Mouse (Mus musculus) cortical plate, adult 2 months (tissue): ENCODE measurements around the gene Trim72. TPM values are rescaled to one million over a fixed set of nuclear protein-coding genes. Genes with fewer than 3 reads are reported as not detected.
"Not testable (repeated sequence)": the region's sequence is repeated elsewhere in the genome, so short reads cannot be mapped to it uniquely, and the experiment has no call there.

ENCODE experiments used
- H3K27ac ChIP-seq: fragments of 200-500 bp; 2 replicates; pipeline ENCODE4 v1.5.1; 2012; ENCODE audit warnings: low read length, control low read depth, inconsistent platforms; ENCODE audit not compliant: insufficient read depth
- H3K4me1 ChIP-seq: fragments of 200-500 bp; 2 replicates; pipeline ENCODE4 v1.6.1; 2011; ENCODE audit warnings: low read length; ENCODE audit not compliant: control insufficient read depth, insufficient read depth
- H3K4me3 ChIP-seq: fragments of 200-500 bp; 2 replicates; pipeline ENCODE4 v1.5.1; 2011; ENCODE audit warnings: mild to moderate bottlenecking, low read length, control low read depth; ENCODE audit not compliant: insufficient read depth
- CTCF ChIP-seq: fragments of 200-500 bp; IDR thresholded peaks from 2 replicates; pipeline ENCODE4 v1.5.1; 2011; ENCODE audit warnings: mild to moderate bottlenecking, control low read depth, low read length; ENCODE audit not compliant: insufficient read depth; ENCODE audit errors: extremely low read depth
- POLR2A ChIP-seq: fragments of 200-500 bp; IDR thresholded peaks from 2 replicates; pipeline ENCODE4 v1.6.1; 2011; ENCODE audit warnings: mild to moderate bottlenecking, low read length, control low read depth; ENCODE audit not compliant: insufficient read depth; ENCODE audit errors: extremely low read depth
- polyA plus RNA-seq: library from polyadenylated mRNA; depleted of rRNA; stranded (reverse); fragments of >200 nt; gene quantifications from 2 replicates; pipeline ENCODE4 v1.2.3, GENCODE M21; 2012

Gene Trim72
- polyA plus RNA-seq, 1 experiment: 1.7 TPM

DNA sequence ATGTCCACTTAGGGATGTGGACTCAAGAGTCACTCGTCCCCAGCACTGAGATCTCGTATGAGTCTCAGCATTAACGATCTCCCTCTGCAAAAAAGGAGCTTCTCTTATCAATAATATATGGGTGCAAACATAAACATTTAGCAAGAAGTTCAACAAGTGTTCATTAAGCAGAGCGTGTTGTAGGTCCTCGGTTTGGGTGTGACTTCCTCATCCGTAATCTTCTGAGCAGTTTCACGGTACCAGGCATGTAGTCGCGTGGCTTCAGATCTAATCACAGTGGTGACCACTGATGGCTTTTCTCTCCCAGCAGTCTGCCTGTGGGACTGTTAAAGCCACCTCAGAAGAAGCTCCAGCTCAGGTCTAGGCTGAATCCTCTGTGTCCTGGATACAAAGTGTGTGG lies 20.6 kb downstream of the Trim72 start:
- Histone ChIP-seq H3K27ac (no peak overlapping the region), H3K4me1 (no peaks in the 10 kb centered on the region), H3K4me3 (no peak overlapping the region)
- TF ChIP-seq POLR2A (no peak), CTCF (no peak)

DNA sequence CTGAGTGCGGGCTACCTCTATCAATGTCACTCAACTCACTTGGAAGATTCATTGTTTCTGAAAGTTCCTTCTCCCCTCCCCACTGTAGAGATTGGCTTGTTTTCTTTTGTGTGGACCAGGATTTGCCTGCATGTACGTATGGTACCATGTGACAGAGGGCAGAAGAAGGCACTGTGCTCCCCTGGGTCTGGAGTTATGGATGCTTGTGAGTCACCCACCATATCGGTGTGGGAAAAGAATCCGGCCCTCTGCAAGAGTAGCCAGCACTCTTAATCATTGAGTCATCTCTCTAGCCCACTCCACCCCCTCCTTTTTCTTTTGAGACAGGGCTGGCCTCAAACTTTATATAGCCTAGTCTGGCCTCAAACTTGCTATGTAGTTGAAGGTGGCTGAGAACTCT lies 21.2 kb downstream of the Trim72 start:
- Histone ChIP-seq H3K4me3 (no peak overlapping the region), H3K27ac (no peak overlapping the region), H3K4me1 (no peaks in the 10 kb centered on the region)
- TF ChIP-seq POLR2A (no peak), CTCF (no peak)

DNA sequence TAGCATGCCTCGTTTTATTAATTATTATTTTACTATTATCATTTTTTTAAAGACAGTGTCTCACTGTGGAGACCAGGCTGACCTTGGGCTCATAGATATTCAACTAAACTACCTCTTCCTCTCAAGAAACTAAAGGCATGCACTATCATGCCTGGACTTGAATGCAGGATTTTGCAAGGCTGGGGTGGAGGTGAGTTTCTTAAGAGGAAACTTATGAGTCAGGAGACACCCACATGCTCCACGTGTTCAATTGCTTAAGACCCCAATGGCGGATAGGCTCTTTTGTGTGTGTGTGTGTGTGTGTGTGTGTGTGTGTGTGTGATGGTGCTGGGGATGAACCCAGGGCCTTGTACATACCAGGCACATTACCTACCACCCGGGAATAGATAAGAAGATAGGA lies 21.6 kb downstream of the Trim72 start:
- Histone ChIP-seq H3K4me3 (no peak overlapping the region), H3K27ac (no peak overlapping the region), H3K4me1 (no peaks in the 10 kb centered on the region)
- no peak for TF ChIP-seq POLR2A
- no peak for TF ChIP-seq CTCF

DNA sequence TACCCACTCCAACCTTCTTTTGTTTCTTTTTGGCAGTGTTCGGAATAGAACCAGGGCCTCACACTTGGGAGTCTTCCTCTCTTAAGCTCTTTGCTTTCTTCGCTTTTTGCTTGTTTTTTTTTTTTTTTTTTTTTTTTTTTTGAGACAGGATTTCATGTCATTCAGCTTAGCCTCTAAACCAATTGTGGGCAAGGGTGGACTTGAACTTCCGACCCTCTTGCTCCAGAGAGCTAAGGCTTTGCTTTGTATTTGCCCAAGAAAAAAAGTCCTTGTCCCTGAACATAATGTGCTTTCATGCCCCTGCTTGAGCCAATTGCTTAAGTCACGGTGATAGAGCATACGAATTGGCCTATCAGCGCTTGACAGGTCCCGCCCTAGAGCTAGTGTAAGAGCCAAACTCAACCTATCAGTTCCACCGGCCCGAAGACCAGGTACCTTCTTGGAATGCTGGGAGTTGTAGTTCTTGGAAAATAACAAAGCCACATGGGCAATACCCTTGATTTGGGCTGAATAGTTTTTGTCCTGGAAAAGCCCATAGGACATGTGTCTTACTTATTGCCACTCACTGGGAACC lies 27.7 kb downstream of the Trim72 start:
- H3K4me1 ChIP-seq: no peaks in the 10 kb centered on the region
- TF ChIP-seq CTCF: no peak
- no peak for TF ChIP-seq POLR2A

DNA sequence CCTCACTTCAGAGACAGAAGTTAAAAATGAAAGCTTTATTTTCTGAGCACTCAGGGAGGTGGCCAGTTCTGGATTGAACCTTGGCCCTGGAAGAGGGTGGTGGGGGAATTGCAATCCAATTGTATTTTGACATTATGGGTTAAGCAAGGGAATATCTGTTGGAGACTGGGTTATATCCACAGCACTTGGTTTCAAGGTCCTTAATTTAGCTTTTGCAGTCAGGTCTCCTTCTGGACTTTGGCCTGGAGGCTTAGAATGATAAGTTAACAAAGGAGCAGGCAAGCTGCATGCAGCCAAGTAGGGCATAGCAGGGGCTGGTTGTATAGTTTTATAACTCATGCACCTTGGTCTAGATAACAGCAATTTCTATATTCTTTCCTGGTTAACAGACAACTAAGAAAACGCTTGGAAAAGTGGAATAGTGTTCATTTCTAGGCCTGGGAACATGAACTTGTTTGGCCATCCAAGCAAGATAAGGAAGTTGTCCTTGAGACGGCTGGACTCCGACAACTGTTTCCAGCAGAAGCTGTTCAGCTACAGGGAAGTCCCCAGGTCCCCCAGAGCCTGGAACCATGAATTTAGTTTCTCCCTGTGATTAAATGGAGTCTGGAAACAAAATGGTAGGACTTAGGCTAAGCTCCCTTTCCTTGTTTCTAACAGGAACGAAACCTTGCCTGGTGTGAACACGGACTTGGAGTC lies 28.7 kb downstream of the Trim72 start:
- TF ChIP-seq CTCF (no peak), POLR2A (no peak)
- no peak overlapping the region for H3K4me3 ChIP-seq

More for the DNA sequence above, 27.7 kb downstream of the Trim72 start:
- Histone ChIP-seq H3K4me3 (no peak overlapping the region), H3K27ac (no peak overlapping the region)

DNA sequence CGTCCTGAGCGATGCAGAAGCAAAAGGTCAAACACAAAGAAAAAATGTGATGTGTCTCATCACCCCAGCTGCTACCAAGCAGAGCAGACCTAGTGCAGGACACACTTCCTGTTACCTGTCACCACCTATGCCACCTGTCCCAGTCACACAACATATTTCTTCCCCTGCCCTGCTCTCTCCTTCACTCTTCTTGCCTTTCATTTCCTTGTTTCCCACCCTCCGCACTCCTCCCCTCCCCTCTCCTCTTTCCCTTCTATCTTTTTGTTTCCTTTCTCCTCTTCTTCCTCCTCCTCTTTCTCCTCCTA lies 29.2 kb downstream of the Trim72 start:
- TF ChIP-seq CTCF (no peak), POLR2A (no peak)
- Histone ChIP-seq H3K4me3 (no peak overlapping the region), H3K4me1 (no peaks in the 10 kb centered on the region), H3K27ac (no peak overlapping the region)

More for the DNA sequence above, 28.7 kb downstream of the Trim72 start:
- H3K4me1 ChIP-seq: no peaks in the 10 kb centered on the region
- no peak overlapping the region for H3K27ac ChIP-seq

DNA sequence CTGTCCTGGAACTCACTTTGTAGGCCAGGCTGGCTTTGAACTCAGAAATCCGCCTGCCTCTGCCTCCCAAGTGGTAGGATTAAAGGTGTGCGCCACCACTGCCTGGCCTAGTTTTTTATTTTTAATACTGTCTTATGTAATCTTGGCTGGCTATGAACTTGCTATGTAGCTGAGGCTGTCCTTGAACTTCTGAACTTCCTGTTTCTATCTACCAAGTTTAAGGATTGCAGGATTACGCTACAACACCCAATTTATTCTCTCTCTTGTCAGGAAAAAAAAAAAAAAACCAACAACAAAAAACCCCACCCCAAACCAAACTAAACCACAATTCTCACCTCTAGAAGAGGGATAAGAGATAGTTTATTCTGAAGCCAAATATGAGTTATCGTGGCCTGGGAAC lies 29.9 kb downstream of the Trim72 start:
- TF ChIP-seq CTCF (no peak), POLR2A (no peak)
- Histone ChIP-seq H3K27ac (no peak overlapping the region), H3K4me1 (no peaks in the 10 kb centered on the region), H3K4me3 (no peak overlapping the region)

DNA sequence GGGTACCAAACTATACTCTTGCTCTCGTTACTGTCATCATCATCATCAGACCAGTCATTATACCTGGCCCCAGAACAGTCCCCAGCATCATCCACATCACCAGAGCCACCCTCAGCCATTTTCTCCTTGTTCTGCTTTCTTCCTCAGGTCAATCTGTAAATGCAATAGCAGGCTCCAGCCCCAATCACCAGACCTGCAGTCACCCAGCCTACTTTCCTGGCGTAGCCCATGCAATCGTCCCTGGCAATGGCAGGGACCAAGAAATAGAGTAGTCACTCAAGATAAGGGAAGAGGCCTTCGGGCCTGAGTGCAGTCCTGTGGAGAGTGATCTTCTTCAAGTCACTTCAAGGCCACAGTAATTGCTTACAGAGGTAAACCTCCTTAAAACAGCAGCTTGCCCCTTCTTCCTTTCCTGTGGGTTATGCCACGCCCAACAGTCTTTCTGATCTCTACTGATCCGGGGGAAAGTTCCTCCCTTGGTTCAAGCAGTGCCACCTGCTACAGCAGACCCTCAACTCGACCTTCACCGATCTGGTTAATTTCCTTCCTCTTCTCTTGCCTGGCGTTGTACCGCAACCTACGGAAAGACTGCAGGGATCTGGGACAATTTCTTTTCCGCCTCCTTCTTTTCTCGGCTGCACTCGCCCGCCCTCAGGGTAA lies 38.5 kb downstream of the Trim72 start:
- not testable (repeated sequence) for H3K4me1 ChIP-seq, H3K27ac ChIP-seq, H3K4me3 ChIP-seq

DNA sequence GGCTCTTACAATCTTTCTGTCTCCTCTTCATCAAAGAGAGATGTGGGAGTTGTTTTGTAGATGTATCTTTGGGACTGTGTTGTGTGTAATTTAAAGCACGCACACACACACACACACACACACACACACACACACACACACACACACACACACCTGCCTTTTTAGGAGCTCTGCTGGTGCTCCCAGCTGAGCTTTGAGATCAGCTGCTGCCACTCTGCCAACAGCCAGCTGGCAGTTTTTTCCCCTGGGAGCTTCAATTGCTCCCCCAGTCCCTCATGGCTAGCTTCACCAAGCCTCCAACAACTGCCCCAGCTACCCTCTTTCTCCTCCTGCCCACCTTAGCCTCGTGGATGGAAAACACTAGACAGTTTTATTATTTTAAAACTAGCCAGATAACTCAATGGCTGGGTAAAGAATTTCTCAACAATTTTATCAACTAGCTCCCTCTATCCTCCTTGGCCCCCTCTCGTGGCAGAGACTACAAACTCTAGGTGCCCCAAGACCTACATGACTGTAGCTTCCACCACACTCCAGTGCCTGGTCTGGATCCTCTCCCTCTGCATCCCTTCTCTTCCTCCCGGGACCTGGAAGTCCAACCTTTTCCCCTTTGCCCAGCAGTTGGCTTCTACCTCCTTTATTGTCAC lies 40.5 kb downstream of the Trim72 start:
- no peak overlapping the region for H3K27ac ChIP-seq
- no peaks in the 10 kb centered on the region for H3K4me1 ChIP-seq
- TF ChIP-seq CTCF (no peak), POLR2A (no peak)
- no peak overlapping the region for H3K4me3 ChIP-seq

DNA sequence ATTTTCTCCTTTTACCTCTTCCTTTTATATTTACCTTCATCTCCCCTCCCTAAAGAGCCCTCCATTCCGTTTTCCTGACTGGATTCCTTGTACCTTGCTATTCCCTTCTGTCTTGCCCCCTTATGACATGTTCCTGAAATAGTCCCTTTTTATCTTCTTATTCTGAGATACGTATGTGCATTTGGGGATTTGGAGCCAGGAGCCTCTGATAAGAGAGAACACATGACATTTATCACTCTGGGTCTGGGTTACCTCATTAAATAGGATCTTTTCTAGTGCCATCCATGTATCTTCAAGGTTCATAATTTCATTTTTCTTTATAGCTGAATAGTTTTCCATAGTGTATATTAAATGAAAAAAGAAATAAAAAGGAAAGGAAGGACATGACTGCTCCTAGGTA lies 41.9 kb downstream of the Trim72 start:
- Histone ChIP-seq H3K4me1 (no peaks in the 10 kb centered on the region), H3K27ac (no peak overlapping the region), H3K4me3 (no peak overlapping the region)
- TF ChIP-seq POLR2A: no peak
- no peak for TF ChIP-seq CTCF
